Mouse (Mus musculus) frontal cortex, adult (tissue): ENCODE measurements around the gene Magi1.
"Not testable (repeated sequence)": the region's sequence is repeated elsewhere in the genome, so short reads cannot be mapped to it uniquely, and the experiment has no call there.

Source experiments
- ATAC-seq: cut with Nextera tagmentation; 2 replicates; pipeline ENCODE4 v1.9.2; 2017; ENCODE audit warnings: mild to moderate bottlenecking, moderate library complexity, mixed read lengths; ENCODE audit not compliant: low TSS enrichment

The Magi1 gene

DNA sequence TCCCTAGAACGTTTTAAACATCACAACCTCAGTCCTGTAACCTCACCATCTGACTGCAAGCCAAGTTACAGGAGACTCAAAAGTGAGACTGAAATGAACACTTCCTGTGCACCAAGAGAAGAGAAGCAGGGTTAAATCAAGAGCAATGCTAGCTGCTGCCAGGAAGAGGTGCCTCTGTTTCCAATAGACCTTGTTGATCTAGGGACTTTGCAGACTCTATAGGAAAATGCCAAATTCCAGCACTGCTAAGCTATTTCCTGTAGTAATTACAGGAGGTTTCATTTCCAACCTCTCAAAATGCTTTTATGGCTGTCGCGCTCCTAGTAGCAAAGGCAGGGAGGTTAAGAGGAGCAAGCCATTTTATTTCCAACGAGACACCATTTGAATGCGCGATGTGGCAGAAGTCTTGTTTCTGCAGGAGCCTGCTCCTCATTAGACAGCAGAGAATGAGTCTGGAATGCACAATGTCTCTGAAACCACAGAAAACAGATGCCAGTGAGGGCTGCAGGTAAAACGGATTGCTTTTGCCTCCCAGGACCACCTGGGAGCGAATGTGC, 222.2 kb downstream of the Magi1 start:
- no peak for ATAC-seq

DNA sequence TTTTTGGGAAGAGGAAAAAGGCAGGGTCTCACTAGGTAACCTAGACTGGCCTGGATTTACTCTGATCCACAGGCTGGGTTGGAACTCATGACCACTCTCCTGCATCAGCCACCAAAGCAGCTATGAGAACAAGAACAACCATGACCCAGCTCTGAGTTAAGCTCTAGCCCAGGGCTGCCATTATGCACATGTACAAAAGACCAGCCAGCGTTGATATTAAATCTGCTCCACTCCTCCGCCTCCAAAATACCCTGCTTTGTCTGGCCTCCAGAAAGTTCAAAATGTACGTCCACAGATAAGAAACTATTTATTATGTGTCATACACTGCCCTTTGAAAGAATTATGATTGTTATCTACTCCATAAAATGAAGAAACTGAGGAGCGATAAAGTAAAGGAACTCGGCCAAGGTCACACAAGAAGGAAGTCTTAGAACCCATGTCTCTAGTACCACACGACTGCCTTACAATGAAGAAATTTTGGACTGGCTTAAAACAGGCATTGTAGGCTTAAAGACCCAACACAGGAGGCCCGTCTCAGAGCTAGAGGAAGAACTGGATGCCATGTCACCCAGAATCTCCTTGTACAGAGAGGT, 223.0 kb downstream of the Magi1 start:
- no peak for ATAC-seq

DNA sequence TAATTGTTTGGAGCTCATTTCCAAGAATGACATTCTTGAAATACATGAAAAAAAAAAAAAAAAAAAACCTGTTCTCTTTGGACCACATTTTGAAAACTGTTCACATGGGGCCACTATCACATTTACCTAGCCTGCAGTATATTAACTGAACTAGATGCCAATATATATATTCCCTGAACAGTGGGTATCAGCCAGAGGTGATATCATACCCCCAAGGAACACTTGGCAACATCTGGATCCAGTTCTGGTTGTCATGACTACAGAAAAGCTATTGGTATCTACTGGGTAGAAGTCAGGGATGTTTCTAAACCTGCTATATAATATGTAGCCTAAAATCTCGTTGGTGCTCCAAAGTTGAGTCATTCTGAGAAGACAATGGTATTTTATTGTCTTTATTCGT, 224.6 kb downstream of the Magi1 start:
- no peak for ATAC-seq

DNA sequence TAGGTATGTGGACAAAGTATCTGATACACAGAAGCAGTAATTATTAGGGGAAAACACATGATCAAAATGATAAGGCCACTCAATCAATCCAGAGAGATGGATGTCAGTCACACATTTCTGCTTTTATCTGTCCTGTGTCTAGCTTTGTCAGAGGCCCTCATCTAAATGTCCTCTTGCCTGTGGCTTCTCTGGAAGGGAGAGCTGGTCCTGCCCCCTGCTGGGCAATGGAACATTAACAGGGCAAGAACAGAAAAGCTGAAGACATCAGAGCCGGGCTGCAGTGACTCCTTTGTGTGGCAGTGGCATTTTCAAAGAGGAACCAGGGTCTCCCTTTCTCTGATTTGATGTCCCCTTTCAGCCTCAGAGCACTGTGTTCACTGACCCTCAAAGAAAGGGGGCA, 229.8 kb downstream of the Magi1 start:
- ATAC-seq: peak; percentile 96

DNA sequence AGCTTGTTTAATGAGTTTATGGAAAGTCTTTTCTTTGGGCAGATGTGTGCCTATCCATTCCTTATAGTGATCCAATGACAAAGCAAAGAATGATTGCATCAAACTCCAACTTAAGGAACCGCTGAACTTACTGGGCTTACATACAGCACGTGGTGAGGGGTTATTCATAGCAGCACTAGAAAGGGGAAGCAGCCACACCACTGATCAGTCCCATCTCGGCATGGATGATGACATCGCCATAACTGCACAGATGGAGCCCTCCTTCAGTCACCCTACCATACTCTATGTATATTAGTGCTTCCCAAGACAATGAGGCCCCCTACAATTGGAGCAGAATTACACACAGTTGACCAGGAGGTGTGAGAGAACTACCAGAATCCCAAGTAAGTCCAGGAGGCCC, 238.5 kb downstream of the Magi1 start:
- ATAC-seq: no peak

DNA sequence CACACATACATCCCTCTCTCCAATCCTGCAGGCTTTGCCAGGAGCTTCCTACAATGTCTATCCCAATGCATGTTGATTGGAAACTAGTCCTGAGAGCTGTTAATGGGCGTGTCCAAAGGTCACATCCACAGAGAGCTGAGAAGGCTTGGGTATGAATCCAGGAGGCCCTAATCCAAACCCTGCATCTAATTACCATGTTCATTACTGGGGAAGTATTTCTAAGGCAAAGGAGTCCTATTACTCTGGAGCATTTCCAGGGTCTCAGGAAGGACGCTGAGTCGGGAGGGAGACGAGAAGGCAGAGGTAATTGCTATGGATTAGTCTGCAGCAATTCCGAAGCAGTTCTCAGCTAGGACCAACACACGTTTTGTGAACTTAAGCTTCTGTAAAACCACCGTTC, 240.3 kb downstream of the Magi1 start:
- ATAC-seq: no peak

DNA sequence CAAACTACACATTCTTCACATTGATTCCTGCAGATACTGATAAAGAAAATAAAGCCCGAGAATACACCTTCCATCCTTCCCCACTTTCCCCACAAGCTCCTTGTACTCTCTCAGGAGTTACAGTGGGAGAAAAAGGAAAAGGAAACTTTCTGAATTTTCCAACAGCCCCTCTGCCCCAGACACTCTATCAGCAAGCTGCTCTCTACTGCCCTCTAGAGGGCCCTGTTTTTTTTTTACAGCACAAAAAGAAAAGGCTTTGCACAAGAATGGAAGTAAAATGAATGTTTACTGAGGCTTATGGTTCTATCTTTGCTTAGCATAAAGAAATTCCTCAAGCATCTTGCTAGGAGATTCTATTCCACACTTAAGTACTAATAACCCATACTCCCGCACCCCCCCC, 243.6 kb downstream of the Magi1 start:
- no peak for ATAC-seq

DNA sequence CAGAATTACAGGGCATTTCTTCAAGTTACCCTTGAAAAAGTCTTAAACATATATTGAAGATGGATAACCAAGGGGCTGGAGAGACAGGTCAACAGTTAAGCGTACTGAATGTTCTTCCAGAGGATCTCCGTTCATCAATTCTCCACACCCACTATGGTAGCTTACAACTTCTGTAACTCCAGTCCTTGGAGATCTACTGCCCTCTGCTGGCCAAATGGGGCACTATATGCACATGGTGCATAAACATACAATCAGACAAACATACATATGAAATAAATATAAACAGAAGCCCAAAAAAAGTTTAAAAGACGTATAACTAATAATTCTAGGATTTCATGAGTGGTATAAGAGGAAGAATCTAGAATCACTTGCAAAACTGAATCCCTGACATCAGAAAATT, 244.8 kb downstream of the Magi1 start:
- no peak for ATAC-seq

DNA sequence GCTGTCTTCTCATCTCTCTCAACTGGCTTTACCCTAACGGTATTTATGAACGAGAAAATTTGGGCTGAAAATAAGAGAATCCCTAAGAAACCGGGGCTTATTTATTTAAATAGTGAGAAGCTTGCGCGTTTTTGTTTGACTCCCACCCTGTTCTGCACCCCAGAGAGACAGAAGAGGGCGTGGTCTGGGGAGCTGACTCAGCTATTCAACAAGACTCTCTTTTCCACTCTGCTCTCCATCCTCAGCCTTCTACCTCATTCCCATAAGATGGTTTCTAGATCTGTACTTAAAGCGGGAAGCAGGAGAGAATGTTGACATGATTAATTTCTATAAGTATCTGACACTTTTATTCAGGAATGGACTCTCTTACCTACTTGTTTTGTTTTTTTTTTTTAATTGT, 247.2 kb downstream of the Magi1 start:
- ATAC-seq: no peak

DNA sequence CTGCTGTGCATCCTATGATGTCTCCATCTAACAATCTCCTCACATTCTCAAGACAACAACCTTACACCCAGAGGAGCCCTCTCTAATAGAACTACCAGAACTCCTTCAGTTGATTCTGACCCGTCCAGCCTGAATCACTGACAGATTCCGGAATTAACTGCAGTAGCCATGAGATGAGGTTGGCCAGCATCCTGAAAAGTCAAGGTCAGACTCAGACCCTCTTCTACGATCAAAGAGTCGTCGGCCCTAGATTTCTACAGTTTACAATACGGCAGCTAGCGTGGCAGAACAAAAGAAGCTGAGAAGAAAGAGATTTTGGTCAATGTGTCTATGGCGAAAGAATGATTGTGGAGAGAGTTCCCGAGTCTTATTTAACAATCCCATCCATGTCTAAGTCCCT, 257.4 kb downstream of the Magi1 start:
- ATAC-seq: no peak

DNA sequence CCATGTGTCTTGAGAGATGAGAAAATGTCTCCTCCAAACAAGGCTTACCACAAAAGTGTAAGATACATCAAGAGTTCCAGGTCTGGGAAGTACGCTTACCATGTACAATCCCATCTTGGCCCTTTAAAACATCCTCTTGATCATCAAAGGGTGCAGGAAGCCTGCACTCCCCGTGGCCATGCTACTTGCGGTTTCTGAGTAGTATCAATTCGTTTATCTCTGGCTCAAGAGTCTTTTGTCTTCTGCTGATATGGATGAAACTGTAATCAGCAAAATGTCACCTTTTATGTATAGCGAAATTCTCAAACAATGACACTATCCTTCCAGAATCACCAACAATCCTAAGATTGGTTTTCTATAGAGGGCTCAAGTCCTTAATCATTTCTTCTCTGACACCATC, 261.3 kb downstream of the Magi1 start:
- ATAC-seq: no peak

DNA sequence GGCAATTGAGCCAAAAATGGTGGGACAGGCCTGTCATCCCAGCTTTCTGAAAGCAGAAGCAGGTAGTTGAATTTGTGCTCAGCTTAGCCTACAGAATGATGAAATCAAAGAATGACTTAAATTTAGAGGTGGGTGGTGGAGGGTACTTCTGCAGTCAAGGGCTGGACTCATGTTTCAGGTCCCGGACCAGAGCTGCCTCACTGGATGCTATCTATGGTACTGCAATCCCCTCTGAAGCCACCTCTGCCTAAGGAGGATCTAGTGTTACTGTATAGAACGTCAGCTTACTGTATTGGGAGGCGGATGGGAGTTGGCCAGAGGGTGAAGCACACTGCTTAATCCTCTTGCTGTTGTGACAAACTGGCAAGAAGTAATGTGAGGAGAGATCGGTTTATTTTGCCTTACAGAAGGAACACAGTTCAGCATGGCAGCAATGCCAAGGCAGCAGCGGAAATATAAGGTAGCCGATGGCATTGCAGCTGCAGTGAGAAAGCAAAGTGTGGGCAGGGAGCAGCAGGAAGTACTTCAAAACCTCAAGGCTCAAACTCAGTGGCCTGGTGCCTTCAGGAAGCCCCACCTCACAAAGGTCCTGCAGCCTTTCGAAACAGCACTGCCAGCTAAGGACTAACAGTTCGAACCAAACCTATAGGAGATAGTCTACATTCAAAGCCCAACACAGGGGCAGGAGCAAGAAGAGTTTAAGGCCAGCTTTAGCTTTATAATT, 262.3 kb downstream of the Magi1 start:
- no peak for ATAC-seq

DNA sequence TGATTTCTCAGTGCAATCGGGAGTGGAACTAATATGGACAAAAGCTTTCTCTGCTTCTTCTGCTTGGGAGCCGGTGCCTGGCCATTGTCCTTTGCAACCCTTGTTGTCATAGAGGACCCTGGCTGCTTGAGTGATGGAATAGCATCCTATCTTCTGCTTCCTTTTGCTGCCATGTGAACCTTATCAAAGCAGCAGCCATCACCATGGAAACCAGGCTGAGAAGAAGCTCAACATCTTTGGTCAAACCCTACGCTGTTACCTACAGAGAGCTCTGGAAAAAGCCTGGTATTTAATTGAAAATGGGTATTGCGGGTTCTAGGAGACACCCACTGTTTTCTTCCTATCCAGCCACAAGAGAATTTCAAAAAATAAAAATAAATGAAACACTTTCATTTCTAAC, 263.2 kb downstream of the Magi1 start:
- no peak for ATAC-seq

DNA sequence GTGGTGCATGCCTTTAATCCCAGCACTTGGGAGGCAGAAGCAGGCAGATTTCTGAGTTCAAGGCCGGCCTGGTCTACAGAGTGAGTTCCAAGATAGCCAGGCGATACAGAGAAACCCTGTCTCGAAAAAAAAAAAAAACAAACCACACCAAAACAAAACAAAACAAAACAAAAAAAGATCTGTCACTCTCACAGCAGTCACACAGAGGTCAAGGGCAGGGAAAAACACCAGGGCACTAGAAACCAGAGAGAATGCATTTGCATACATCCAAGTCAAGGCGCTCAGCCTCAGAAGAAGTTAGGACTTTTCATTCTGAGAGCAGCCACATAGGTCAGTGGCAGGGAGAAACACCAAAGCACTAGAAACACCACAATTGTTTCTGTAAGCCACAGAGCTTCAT, 263.8 kb downstream of the Magi1 start:
- ATAC-seq: no peak

DNA sequence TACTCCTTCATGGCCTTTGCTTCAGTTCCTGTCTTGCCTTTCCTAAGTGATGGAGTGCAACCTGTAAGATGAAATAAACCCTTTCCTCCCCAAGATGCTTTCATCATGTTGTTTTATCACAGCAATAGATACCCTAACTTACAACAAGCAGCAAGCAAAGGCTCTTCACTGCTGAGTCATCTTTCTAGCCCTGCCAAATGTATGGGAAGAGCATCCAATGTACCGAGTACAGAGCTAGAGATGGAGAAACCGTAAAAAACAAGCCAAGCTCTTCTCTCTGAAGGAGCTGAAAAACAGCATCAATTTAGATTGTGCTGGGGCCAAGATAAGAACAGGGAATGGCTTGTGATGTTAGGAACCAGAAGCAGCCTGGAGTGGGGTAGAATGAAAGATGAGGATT, 270.0 kb downstream of the Magi1 start:
- peak; percentile 99 for ATAC-seq

DNA sequence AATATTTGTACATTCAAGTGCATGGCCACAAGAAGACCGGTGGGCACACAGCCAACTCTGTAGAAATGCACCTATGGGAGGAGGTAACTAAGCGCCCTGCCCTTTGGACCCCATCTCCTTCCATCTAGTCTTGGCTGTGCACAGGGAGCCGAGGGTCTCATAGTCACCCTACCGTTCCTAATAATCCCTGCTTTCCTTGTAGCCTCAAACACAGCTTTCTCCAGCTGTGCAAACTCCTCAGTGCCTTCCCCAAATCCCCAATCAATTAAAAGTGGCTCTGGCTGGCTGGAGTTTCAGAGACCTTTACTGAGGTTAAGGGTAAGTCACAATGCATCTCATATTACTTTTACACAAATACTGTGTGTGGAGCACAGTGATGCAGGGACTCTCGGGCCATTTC, 271.8 kb downstream of the Magi1 start:
- ATAC-seq: no peak

DNA sequence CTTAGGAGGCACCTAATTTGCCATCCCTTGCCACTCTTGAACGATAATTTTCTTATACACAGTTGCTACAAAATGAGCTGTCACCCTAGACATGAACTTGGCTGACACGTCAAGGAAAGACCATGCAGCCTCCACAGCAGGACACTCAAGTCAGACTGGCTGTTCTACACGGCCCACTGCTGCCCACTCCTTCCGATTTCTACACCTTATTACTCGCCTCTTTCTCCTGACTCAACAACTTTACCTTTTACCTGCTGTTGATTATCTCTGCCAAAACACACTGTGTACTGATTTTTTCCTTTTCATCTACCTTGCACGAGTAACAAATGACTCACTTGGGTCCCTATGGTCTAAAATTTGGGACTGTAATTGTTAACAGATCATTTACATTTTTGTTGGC, 272.2 kb downstream of the Magi1 start:
- no peak for ATAC-seq

DNA sequence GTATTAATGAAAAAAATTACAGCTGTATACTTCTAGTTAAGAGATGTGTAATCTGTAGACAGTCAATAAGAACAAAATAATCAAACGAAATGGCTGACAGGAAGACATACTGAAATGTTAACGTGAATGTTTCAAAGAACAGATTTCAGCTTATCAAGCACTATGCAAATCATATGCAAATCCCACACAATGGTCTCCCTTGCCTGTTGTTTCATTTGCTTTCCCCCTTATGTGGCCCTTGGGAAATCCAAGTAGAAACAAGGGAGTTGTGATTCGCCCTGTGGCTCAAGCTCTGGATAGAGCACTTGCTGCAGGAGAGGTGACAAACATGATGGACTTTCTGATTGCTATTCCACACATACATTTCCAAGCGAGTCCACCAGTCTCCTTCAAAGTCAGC, 275.1 kb downstream of the Magi1 start:
- no peak for ATAC-seq

DNA sequence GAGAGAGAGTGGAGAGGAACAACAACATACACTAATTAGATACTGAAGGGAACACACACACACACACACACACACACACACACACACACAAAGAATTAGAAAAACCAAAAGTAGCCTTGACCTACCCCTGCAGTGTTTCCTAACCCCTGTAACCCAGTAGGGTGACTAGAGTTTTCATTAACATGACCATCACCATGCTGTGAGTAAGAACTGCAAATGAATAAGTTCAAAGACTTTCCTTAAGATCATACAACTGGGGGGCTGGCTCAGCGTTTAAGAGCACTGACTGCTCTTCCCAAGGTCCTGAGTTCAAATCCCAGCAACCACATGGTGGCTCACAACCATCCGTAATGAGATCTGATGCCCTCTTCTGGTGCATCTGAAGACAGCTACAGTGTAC, 280.1 kb downstream of the Magi1 start:
- ATAC-seq: not testable (repeated sequence)

DNA sequence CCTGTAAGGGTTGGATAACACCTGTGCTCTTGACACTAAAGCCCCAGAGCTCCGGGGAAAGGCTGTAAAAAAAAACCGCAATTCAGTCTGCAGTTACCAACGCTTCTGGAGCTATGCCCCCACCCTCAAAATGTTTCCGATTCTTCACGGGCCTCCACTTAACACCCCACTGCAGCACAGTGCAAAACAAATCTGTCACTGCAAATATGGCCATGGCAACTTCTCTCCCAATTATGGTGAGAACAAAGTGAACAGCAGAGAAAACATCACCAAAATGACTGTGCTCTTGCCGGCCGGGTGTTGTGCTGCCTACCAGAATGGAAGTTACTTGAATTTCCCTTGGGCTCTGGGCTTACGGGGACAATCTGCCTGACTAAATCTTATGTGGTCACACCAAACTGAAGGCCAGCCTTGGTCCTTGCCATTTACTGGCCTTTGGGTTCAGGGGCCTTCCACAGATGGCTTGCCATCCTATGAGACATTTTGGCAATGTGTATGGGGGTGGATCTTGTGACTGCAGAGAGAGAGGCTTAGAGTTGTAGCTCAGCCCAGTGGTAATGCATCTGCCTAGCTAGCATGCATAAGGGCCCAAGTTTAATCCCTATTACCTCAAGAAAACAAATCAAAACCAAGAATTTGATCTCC, 286.8 kb downstream of the Magi1 start:
- peak; percentile 38 for ATAC-seq

DNA sequence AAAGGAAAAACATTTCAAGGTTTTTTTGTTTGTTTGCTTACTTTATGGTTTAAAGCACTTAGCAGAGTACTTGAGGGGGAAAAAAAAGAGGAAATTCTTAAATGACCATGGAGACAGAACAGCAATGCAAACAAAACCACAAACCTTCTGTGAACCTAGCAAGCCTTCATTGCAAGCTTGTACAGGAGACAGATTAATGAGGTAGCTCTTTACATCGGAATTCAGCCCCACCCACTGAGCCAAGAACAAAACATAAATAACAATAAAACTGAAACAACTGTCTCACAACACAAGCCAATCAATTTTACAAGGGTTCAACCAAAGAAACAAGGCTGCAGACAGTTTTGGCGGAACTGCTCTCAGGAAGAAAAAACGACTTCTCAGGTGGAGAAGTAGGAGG, 296.2 kb downstream of the Magi1 start:
- no peak for ATAC-seq

DNA sequence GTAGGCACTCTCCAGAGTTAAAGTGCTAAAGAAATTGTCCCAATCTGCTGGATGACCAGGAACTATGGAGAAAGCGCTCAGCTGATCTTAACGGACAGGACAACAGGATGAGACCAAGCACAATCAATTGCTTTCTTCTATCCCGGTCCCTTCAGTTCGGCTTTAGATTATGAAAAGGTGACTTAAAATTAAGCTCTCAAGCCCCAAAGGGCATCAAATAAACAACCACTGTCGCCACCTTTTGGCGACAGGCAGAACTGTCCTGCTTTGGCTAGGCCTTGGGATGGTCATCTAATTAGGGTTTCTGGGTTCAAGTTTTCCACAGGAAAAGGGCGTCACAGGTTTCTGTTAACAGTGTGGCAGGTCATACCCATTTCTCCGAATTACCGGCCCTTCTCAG, 298.6 kb downstream of the Magi1 start:
- ATAC-seq: peak; percentile 65; the same call in 1 of the 2 replicates

DNA sequence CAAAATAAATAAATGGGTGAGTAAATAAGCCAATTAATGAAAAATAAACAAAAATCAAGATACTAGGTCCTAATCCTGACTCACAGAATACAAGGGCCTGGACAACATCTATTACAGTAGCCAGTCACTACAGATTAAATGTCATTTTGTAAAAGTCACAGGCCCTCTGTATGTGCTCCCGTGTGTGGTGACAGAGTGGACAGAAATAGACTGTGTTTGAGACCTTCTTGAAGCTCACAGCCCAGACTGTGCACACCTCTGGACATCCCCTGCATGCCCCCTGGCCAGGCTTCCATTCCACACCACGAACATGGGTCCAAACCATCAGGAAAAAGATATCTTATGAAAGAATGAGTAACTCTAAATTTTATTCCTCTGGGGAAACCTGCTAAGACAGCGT, 300.2 kb downstream of the Magi1 start:
- no peak for ATAC-seq
